Comparison of ENCODE assay signal across 25 mouse cellular contexts in the genomic region with DNA sequence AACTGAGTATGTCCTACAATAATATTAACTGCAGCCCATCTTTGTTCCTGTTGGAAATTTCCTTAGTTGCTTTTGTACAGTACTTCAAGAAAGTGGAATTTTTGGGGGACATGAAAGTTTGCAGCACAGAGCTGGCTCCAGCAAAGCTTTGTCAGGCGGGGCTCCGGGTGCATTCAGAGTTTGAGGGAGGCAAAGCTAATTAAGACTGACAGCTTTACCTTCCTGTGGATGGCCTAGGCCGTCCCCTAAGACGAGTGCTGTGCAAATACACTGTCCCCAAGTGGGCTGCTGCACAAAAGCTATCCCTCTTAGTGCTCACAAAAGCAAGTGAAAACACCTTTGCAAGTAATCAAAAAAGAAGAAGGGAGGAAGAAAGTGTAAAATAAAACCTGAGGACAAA.
"Had no signal": no experiment of that assay in that cellular context is flagged by ENCODE, and none has a peak within 500 bp of the region (broad histone marks: within the 10 kb centered on the region; RNA-seq: fewer than 3 reads in every experiment).

No protein-coding gene starts in this region.

- H3K4me2 ChIP-seq: heart, embryonic 12.5 days; hindbrain, embryonic 12.5 days; hindbrain, embryonic 14.5 days; intestine, embryonic 15.5 days; kidney, embryonic 15.5 days; limb, embryonic 13.5 days; limb, embryonic 15.5 days; liver, embryonic 12.5 days had no signal

- H3K9me3 ChIP-seq: hindbrain, embryonic 10.5 days; intestine, embryonic 15.5 days; kidney, embryonic 15.5 days; limb, embryonic 15.5 days; liver, embryonic 12.5 days had no signal

- H3K27me3 ChIP-seq: heart, embryonic 12.5 days; intestine, embryonic 15.5 days; limb, embryonic 13.5 days; limb, embryonic 15.5 days had no signal

- H3K4me1 ChIP-seq: heart, embryonic 12.5 days; hindbrain, embryonic 12.5 days; intestine, embryonic 15.5 days; kidney, embryonic 15.5 days; limb, embryonic 13.5 days; limb, embryonic 15.5 days; liver, embryonic 12.5 days had no signal

- DNase-seq: gastrocnemius, adult 2 months; gastrocnemius, postnatal 10 days; gastrocnemius, postnatal 25 days; heart, postnatal 4 days; kidney, adult 2 months; kidney, adult 9 months; kidney, postnatal 14 days; kidney, postnatal 36 days; layer of hippocampus, adult 9-11 months; layer of hippocampus, postnatal 36 days; left cerebral cortex, postnatal 4 days had no signal

- H3K4me3 ChIP-seq: gastrocnemius, adult 2 months; heart, embryonic 12.5 days; hindbrain, embryonic 10.5 days; hindbrain, embryonic 12.5 days; intestine, embryonic 15.5 days; kidney, embryonic 15.5 days; limb, embryonic 13.5 days; limb, embryonic 15.5 days; liver, embryonic 12.5 days had no signal

- H3K9ac ChIP-seq: heart, embryonic 12.5 days; hindbrain, embryonic 12.5 days; hindbrain, embryonic 14.5 days; intestine, embryonic 15.5 days; kidney, embryonic 15.5 days; limb, embryonic 13.5 days; limb, embryonic 15.5 days; liver, embryonic 12.5 days; liver, embryonic 14.5 days had no signal

- H3K36me3 ChIP-seq: heart, embryonic 12.5 days; hindbrain, embryonic 10.5 days; hindbrain, embryonic 12.5 days; intestine, embryonic 15.5 days; kidney, embryonic 15.5 days; limb, embryonic 13.5 days; limb, embryonic 15.5 days; liver, embryonic 12.5 days had no signal

- ATAC-seq: hindbrain, embryonic 16.5 days; inflammation-experienced regulatory T-cells, adult 6 months; intestine, embryonic 15.5 days; intestine, postnatal 0 days; liver, embryonic 12.5 days had no signal

- H3K27ac ChIP-seq: gastrocnemius, adult 2 months; hindbrain, embryonic 10.5 days; hindbrain, embryonic 12.5 days; hindbrain, embryonic 14.5 days; intestine, embryonic 15.5 days; kidney, embryonic 15.5 days; kidney, postnatal 0 days; limb, embryonic 13.5 days; limb, embryonic 15.5 days; liver, embryonic 12.5 days; liver, embryonic 14.5 days had no signal
